Comparison of ENCODE assay signal across 25 mouse cellular contexts in genomic region chr5:123127031-123127430, GRCm38 (mm10). TPM values are rescaled to one million over a fixed set of nuclear protein-coding genes. Genes with fewer than 3 reads are reported as not detected.
DNase-seq lines count a peak whose midpoint lies in the region; ATAC-seq and TF ChIP-seq lines count a peak whose summit lies in the region.
"Had no signal": no experiment of that assay in that cellular context is flagged by ENCODE, and none has a peak within 500 bp of the region (broad histone marks: within the 10 kb centered on the region; RNA-seq: fewer than 3 reads in every experiment).

No protein-coding gene starts in this region.

- H3K36me3 ChIP-seq in megakaryocyte, embryonic 14.5 days (replicated peaks; ENCODE audit: low read length) = peaks cover 95% of the 10 kb centered on the region
- H3K36me3 ChIP-seq in CH12.LX (replicated peaks in 1 of 2; ENCODE audit: control insufficient read depth in 1 of 2, insufficient read depth in 1 of 2, low read length in 1 of 2) = peaks cover 22 to 35% of the 10 kb centered on the region in 2 experiments
- H3K36me3 ChIP-seq: hindbrain, embryonic 15.5 days had no signal

- intact Hi-C loops in left cerebral cortex, postnatal 25 days (cut with DNase I) = no loop called here

- H3K4me2 ChIP-seq in CH12.LX (ENCODE audit: insufficient read depth, low read depth, poor library complexity, severe bottlenecking) = peak overlapping the region; percentile 87
- H3K4me2 ChIP-seq: forebrain, embryonic 13.5 days; heart, embryonic 13.5 days; hindbrain, embryonic 15.5 days had no signal

- peak; percentile 19 for DNase-seq in thymus, postnatal 14 days
- no peak for DNase-seq in thymus, postnatal 25 days
- no peak for DNase-seq in CH12.LX (ENCODE audit: extremely low read depth)
- DNase-seq in left cerebral cortex, postnatal 25 days (ENCODE audit: low spot score in 2 of 2) = no peak
- DNase-seq in embryo, embryonic 11 days = no peak
- DNase-seq: adrenal gland, postnatal 10 days; B cell, adult 2 months; cerebellum, adult 11 months; cerebellum, adult 8-10 months; forebrain, postnatal 0 days; gastrocnemius, postnatal 36 days; heart, adult 11 months; heart, postnatal 36 days had no signal

- TF ChIP-seq CTCF in CH12.LX (conservative IDR thresholded peaks at IDR 0.05 in 1 of 2, IDR thresholded peaks at IDR 0.05 in 1 of 2; ENCODE audit: low read depth in 2 of 2, low read length in 2 of 2) = no peak

- H3K4me1 ChIP-seq in megakaryocyte, embryonic 14.5 days = peaks cover 97% of the 10 kb centered on the region
- peaks cover 7 to 63% of the 10 kb centered on the region in 2 experiments for H3K4me1 ChIP-seq in CH12.LX (ENCODE audit: control insufficient read depth in 1 of 2, insufficient read depth in 2 of 2)

- in situ Hi-C loops in CH12.LX (cut with MboI; ENCODE audit: low pct_ligation_motif_present, low pct_unique_long_range_greater_than_20kb, low sequenced_read_pairs) = no loop called here

- H3K9me3 ChIP-seq in megakaryocyte, embryonic 14.5 days = peaks cover 3% of the 10 kb centered on the region; the same call in 1 of the 2 replicates
- H3K9me3 ChIP-seq in CH12.LX (replicated peaks; ENCODE audit: low read length) = peaks cover 11% of the 10 kb centered on the region
- H3K9me3 ChIP-seq: forebrain, embryonic 13.5 days; G1E; hindbrain, embryonic 15.5 days had no signal

- no peak for TF ChIP-seq EP300 in CH12.LX (IDR thresholded peaks at IDR 0.05; ENCODE audit: low read length)

- H3K79me2 ChIP-seq in CH12.LX (replicated peaks; ENCODE audit: control insufficient read depth, extremely low read depth, insufficient read depth, poor library complexity, severe bottlenecking) = peaks cover 59% of the 10 kb centered on the region

- H3K27me3 ChIP-seq in megakaryocyte, embryonic 14.5 days (replicated peaks) = no peaks in the 10 kb centered on the region
- H3K27me3 ChIP-seq in CH12.LX (replicated peaks) = no peaks in the 10 kb centered on the region
- H3K27me3 ChIP-seq: forebrain, embryonic 13.5 days; heart, embryonic 13.5 days; hindbrain, embryonic 15.5 days had no signal

- TF ChIP-seq RAD21 in CH12.LX (IDR thresholded peaks at IDR 0.05; ENCODE audit: low read depth, low read length) = no peak

- peak overlapping the region; percentile 98 for H3K27ac ChIP-seq in CH12.LX (ENCODE audit: insufficient read depth, low read depth)
- H3K27ac ChIP-seq: embryonic facial prominence, embryonic 10.5 days; forebrain, embryonic 13.5 days; hindbrain, embryonic 15.5 days had no signal

- no peak for ATAC-seq in megakaryocyte, adult 5-6 weeks (ENCODE audit: poor library complexity, severe bottlenecking)
- ATAC-seq: forebrain, embryonic 13.5 days; forebrain, postnatal 0 days; inflammation-experienced regulatory T-cells, adult 6 months had no signal

- no peak for TF ChIP-seq POLR2A in CH12.LX (IDR thresholded peaks at IDR 0.05; ENCODE audit: low read depth, low read length)

- H3K4me3 ChIP-seq in megakaryocyte, embryonic 14.5 days (replicated peaks) = peak overlapping the region; percentile 71
- peak overlapping the region in 1 of 3 experiments; percentile 7 for H3K4me3 ChIP-seq in CH12.LX (replicated peaks in 1 of 3; ENCODE audit: low read depth in 2 of 3, low read length in 2 of 3, poor library complexity in 1 of 3)
- H3K4me3 ChIP-seq: embryonic facial prominence, embryonic 10.5 days; forebrain, embryonic 13.5 days; heart, embryonic 13.5 days; hindbrain, embryonic 15.5 days had no signal

- H3K9ac ChIP-seq in CH12.LX (ENCODE audit: insufficient read depth, low read depth) = peak overlapping the region; percentile 42; the same call in 1 of the 2 replicates
- H3K9ac ChIP-seq: forebrain, embryonic 13.5 days; forebrain, postnatal 0 days; heart, embryonic 13.5 days; hindbrain, embryonic 15.5 days had no signal

- dilution Hi-C loops in CH12.LX (cut with MboI; ENCODE audit: extremely low pct_ligation_motif_present, extremely low pct_unique_long_range_greater_than_20kb, low sequenced_read_pairs) = no loop called here

TF ChIP-seq in CH12.LX, 34 proteins besides CTCF, POLR2A, EP300 and RAD21:
- TF ChIP-seq MAZ (IDR thresholded peaks at IDR 0.05; ENCODE audit: low read depth, low read length) = no peak
- no peak for TF ChIP-seq JUND (conservative IDR thresholded peaks at IDR 0.05; ENCODE audit: low read depth, low read length)
- no peak for TF ChIP-seq JUN (IDR thresholded peaks at IDR 0.05; ENCODE audit: insufficient read depth, low read depth, low read length)
- TF ChIP-seq MAFK (IDR thresholded peaks at IDR 0.05; ENCODE audit: insufficient replicate concordance, low read length) = no peak
- TF ChIP-seq PAX5 (IDR thresholded peaks at IDR 0.05; ENCODE audit: low read length) = no peak
- no peak for TF ChIP-seq BHLHE40 (IDR thresholded peaks at IDR 0.05; ENCODE audit: low read depth, low read length)
- no peak for TF ChIP-seq TCF12 (IDR thresholded peaks at IDR 0.05; ENCODE audit: low read depth, low read length)
- TF ChIP-seq ZNF384 (IDR thresholded peaks at IDR 0.05; ENCODE audit: low read depth, low read length) = no peak
- no peak for TF ChIP-seq POLR2AphosphoS2 (IDR thresholded peaks at IDR 0.05; ENCODE audit: low read depth, low read length)
- no peak; the same call in 1 of the 2 replicates for TF ChIP-seq CHD1 (IDR thresholded peaks at IDR 0.05; ENCODE audit: low read depth, low read length)

RNA-seq across cellular contexts. Expression of gene Rhof, which starts 5.5 kb away (rescaled TPM):
- 21.3 and 61.2 TPM in 2 replicates for polyA plus RNA-seq in megakaryocyte, embryonic 14.5 days (2012; ENCODE audit: insufficient read depth, low replicate concordance)
- total RNA-seq in megakaryocyte, adult 5-6 weeks (2015) = 5.4 and 7.6 TPM in 2 replicates
- total RNA-seq in megakaryocyte, adult 5-6 weeks (2017) = 6.4 and 6.5 TPM in 2 replicates
- total RNA-seq in CH12.LX (2012; rRNA removed) = 46.5 and 56.9 TPM in 2 replicates
- total RNA-seq in CH12.LX (2014; rRNA removed) = 32.6 and 33.6 TPM in 2 replicates
- polyA plus RNA-seq in CH12.LX (2012; ENCODE audit: insufficient read length, low read depth) = 38.2 and 45.4 TPM in 2 replicates
- total RNA-seq in left cerebral cortex, postnatal 25 days (2021) = 10 to 100 TPM; 48.6 to 55.2 TPM

RNA-seq across cellular contexts. Expression of gene Setd1b, which starts 15.0 kb away (rescaled TPM):
- 20.8 and 52.6 TPM in 2 replicates for polyA plus RNA-seq in megakaryocyte, embryonic 14.5 days (2012; ENCODE audit: insufficient read depth, low replicate concordance)
- total RNA-seq in megakaryocyte, adult 5-6 weeks (2015) = 40.4 and 44.9 TPM in 2 replicates
- total RNA-seq in megakaryocyte, adult 5-6 weeks (2017) = 4.1 and 8.7 TPM in 2 replicates
- 2.3 and 2.6 TPM in 2 replicates for total RNA-seq in CH12.LX (2012; rRNA removed)
- total RNA-seq in CH12.LX (2014; rRNA removed) = 0.50 and 0.70 TPM in 2 replicates
- 8.0 and 9.1 TPM in 2 replicates for polyA plus RNA-seq in CH12.LX (2012; ENCODE audit: insufficient read length, low read depth)
- 10 to 100 TPM; 27.0 to 32.1 TPM for total RNA-seq in left cerebral cortex, postnatal 25 days (2021)

RNA-seq across cellular contexts. Expression of gene Psmd9, which starts 42.2 kb away (rescaled TPM):
- 86.5 and 87.0 TPM in 2 replicates for polyA plus RNA-seq in megakaryocyte, embryonic 14.5 days (2012; ENCODE audit: insufficient read depth, low replicate concordance)
- total RNA-seq in megakaryocyte, adult 5-6 weeks (2015) = 14.0 and 24.6 TPM in 2 replicates
- 9.6 and 20.4 TPM in 2 replicates for total RNA-seq in megakaryocyte, adult 5-6 weeks (2017)
- total RNA-seq in CH12.LX (2012; rRNA removed) (35.5 and 37.9 TPM in 2 replicates), CH12.LX (2014; rRNA removed) (28.6 and 30.8 TPM in 2 replicates)
- polyA plus RNA-seq in CH12.LX (2012; ENCODE audit: insufficient read length, low read depth) = 38.0 and 46.2 TPM in 2 replicates
- total RNA-seq in left cerebral cortex, postnatal 25 days (2021) = 10 to 100 TPM; 26.2 to 27.7 TPM

RNA-seq across cellular contexts. Expression of gene Hpd, which starts 55.5 kb away (rescaled TPM):
- not detected in 2 replicates for polyA plus RNA-seq in megakaryocyte, embryonic 14.5 days (2012; ENCODE audit: insufficient read depth, low replicate concordance)
- not detected in 2 replicates for total RNA-seq in megakaryocyte, adult 5-6 weeks (2015)
- not detected in 2 replicates for total RNA-seq in megakaryocyte, adult 5-6 weeks (2017)
- total RNA-seq in CH12.LX (2012; rRNA removed) (not detected in 2 replicates), CH12.LX (2014; rRNA removed) (0.20 TPM in 1 of 2 replicates, not detected in the other)
- not detected in 2 replicates for polyA plus RNA-seq in CH12.LX (2012; ENCODE audit: insufficient read length, low read depth)
- not detected for total RNA-seq in left cerebral cortex, postnatal 25 days (2021)
- total RNA-seq: forebrain, postnatal 0 days; G1E; heart, postnatal 36 days had no signal
- polyA plus RNA-seq: brain, embryonic 14.5 days; embryonic facial prominence, embryonic 10.5 days; embryonic facial prominence, embryonic 14.5 days; forebrain, embryonic 13.5 days; forebrain, postnatal 0 days; G1E; heart, postnatal 0 days; hindbrain, embryonic 11.5 days; hindbrain, embryonic 15.5 days; inflammation-experienced regulatory T-cells, adult 6 months had no signal

RNA-seq across cellular contexts. Expression of gene Tmem120b, which starts 58.8 kb away (rescaled TPM):
- polyA plus RNA-seq in megakaryocyte, embryonic 14.5 days (2012; ENCODE audit: insufficient read depth, low replicate concordance) = 5.3 and 6.9 TPM in 2 replicates
- total RNA-seq in megakaryocyte, adult 5-6 weeks (2015) = 0.87 and 2.5 TPM in 2 replicates
- 0.29 and 1.3 TPM in 2 replicates for total RNA-seq in megakaryocyte, adult 5-6 weeks (2017)
- 6.1 and 8.0 TPM in 2 replicates for total RNA-seq in CH12.LX (2012; rRNA removed)
- total RNA-seq in CH12.LX (2014; rRNA removed) = 4.6 and 4.8 TPM in 2 replicates
- polyA plus RNA-seq in CH12.LX (2012; ENCODE audit: insufficient read length, low read depth) = 4.5 and 6.2 TPM in 2 replicates
- 10 to 100 TPM; 14.3 to 17.1 TPM for total RNA-seq in left cerebral cortex, postnatal 25 days (2021)
